Mouse (Mus musculus): ENCODE measurements around the gene Hrh2. TPM values are rescaled to one million over a fixed set of nuclear protein-coding genes. Genes with fewer than 3 reads are reported as not detected.

The Hrh2 gene
- polyA plus RNA-seq, 2 experiments = 0.10 to 0.11 TPM

GRCm38 (mm10) chr13:54206140-54206753 lies 14.3 kb downstream of the Hrh2 start:
- Histone ChIP-seq H3K9ac (replicated peaks) (no peak overlapping the region), H3K9me3 (ENCODE audit: control insufficient read depth, low read length) (no peaks in the 10 kb centered on the region), H3K27me3 (ENCODE audit: control insufficient read depth, insufficient read depth, low read length) (no peaks in the 10 kb centered on the region), H3K4me1 (replicated peaks; ENCODE audit: control insufficient read depth in 2 of 2, insufficient read depth in 2 of 2, low read length in 1 of 2) (no peaks in the 10 kb centered on the region; a peak in 1 of 4 replicates), H3K36me3 (replicated peaks; ENCODE audit: control insufficient read depth, insufficient read depth, low read depth) (no peaks in the 10 kb centered on the region), H3K27ac (no peak overlapping the region), H3K4me3 (ENCODE audit: insufficient read depth in 1 of 2, low read depth in 2 of 2, low read length in 2 of 2) (no peak overlapping the region), H3K4me2 (ENCODE audit: low read depth) (no peak overlapping the region)
- ATAC-seq (ENCODE audit: insufficient read depth) (no peak), DNase-seq (ENCODE audit: low read depth in 3 of 3, low spot score in 3 of 3) (no peak)
- TF ChIP-seq CTCF (IDR thresholded peaks at IDR 0.05; ENCODE audit: low read depth) (no peak), EP300 (IDR thresholded peaks at IDR 0.05; ENCODE audit: low read depth) (no peak)
- WGBS (ENCODE audit: insufficient replicate concordance) = 62% methylated on average over 9 of the region's 9 CpGs

DNA sequence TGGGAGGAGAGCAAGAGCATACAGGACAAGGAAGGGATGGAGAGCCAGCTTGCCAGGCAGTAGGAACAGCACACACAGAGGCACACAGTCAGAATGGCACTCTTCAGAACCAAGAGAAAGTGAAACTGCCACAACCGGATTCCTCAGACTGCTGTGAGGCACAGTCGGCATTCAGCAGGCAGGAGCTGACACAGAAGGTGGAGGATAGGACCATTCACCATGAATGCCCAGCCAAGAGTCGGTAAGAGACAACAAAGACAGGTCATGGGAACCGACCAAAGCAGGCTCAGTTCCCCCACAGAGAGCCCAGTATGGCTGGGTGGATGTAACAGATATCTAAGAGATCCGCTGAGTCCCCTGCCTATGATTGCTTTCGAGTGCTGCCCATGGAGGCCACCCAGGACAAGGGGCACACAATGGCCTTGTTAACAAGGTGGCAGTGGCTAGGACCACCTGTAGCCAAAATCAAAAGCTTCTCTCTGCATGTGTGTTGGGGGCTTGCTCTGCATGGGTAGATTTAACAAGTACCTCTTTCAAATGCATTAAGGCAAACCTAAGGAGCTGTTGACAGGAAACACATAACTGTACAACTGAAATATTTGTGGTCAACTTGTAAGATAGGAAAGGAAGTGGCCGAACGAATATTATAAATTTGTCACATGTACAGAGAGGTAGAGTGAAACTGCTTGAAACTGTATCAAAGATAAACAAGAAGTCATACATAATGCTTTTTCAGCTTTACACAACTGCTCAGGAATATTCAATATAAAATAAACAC lies 17.7 kb downstream of the Hrh2 start:
- H3K36me3 ChIP-seq (replicated peaks; ENCODE audit: control insufficient read depth, insufficient read depth, low read depth) = no peaks in the 10 kb centered on the region
- no peak overlapping the region for H3K9ac ChIP-seq (replicated peaks)
- H3K4me1 ChIP-seq (replicated peaks; ENCODE audit: control insufficient read depth in 2 of 2, insufficient read depth in 2 of 2, low read length in 1 of 2) = no peaks in the 10 kb centered on the region; a peak in 1 of 4 replicates
- no peak overlapping the region for H3K4me2 ChIP-seq (ENCODE audit: low read depth)
- no peaks in the 10 kb centered on the region for H3K9me3 ChIP-seq (ENCODE audit: control insufficient read depth, low read length)
- no peak for ATAC-seq (ENCODE audit: insufficient read depth)
- H3K27me3 ChIP-seq (ENCODE audit: control insufficient read depth, insufficient read depth, low read length) = no peaks in the 10 kb centered on the region
- no peak for TF ChIP-seq CTCF (IDR thresholded peaks at IDR 0.05; ENCODE audit: low read depth)
- no peak for TF ChIP-seq EP300 (IDR thresholded peaks at IDR 0.05; ENCODE audit: low read depth)
- 20% methylated on average over 8 of the region's 8 CpGs for WGBS (ENCODE audit: insufficient replicate concordance)
- H3K4me3 ChIP-seq (ENCODE audit: insufficient read depth in 1 of 2, low read depth in 2 of 2, low read length in 2 of 2) = no peak overlapping the region
- no peak overlapping the region for H3K27ac ChIP-seq
- DNase-seq (ENCODE audit: low read depth in 3 of 3, low spot score in 3 of 3) = no peak

- ATAC-seq (ENCODE audit: insufficient read depth) = no peak
- TF ChIP-seq EP300 (IDR thresholded peaks at IDR 0.05; ENCODE audit: low read depth) (no peak), CTCF (IDR thresholded peaks at IDR 0.05; ENCODE audit: low read depth) (no peak)
- Histone ChIP-seq H3K27ac (no peak overlapping the region), H3K36me3 (replicated peaks; ENCODE audit: control insufficient read depth, insufficient read depth, low read depth) (no peaks in the 10 kb centered on the region), H3K27me3 (ENCODE audit: control insufficient read depth, insufficient read depth, low read length) (no peaks in the 10 kb centered on the region), H3K9ac (replicated peaks) (no peak overlapping the region), H3K9me3 (ENCODE audit: control insufficient read depth, low read length) (no peaks in the 10 kb centered on the region), H3K4me1 (replicated peaks; ENCODE audit: control insufficient read depth in 2 of 2, insufficient read depth in 2 of 2, low read length in 1 of 2) (no peaks in the 10 kb centered on the region), H3K4me2 (ENCODE audit: low read depth) (no peak overlapping the region), H3K4me3 (ENCODE audit: insufficient read depth in 1 of 2, low read depth in 2 of 2, low read length in 2 of 2) (no peak overlapping the region)
- 47% methylated on average over 10 of the region's 10 CpGs for WGBS (ENCODE audit: insufficient replicate concordance)
- DNase-seq (ENCODE audit: low read depth in 3 of 3, low spot score in 3 of 3) = no peak
Measured at GRCm38 (mm10) chr13:54211528-54212488, 19.9 kb downstream of the Hrh2 start.

DNA sequence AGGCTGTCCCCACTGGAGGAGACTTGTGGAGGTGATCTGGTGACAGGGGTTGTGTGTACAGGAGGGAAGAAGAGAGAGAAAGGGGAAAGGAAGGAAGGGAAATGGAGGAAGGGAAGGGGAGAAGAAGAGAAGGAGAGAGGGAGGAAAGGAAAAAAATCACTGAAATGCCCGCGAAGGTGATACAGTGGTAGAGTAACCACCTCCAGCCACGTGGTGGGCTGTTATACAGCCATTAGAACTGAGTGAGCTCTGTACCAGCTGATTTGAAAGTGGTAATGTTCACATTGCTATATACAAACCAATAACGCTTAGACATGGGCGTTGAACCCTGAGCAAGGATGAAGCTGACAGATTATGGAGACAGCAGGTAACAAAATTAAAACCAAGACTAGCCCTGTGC lies 20.6 kb downstream of the Hrh2 start:
- H3K27ac ChIP-seq = no peak overlapping the region
- no peaks in the 10 kb centered on the region for H3K4me1 ChIP-seq (replicated peaks; ENCODE audit: control insufficient read depth in 2 of 2, insufficient read depth in 2 of 2, low read length in 1 of 2)
- no peaks in the 10 kb centered on the region for H3K9me3 ChIP-seq (ENCODE audit: control insufficient read depth, low read length)
- no peak overlapping the region for H3K4me3 ChIP-seq (ENCODE audit: insufficient read depth in 1 of 2, low read depth in 2 of 2, low read length in 2 of 2)
- DNase-seq (ENCODE audit: low read depth in 3 of 3, low spot score in 3 of 3) (no peak), ATAC-seq (ENCODE audit: insufficient read depth) (no peak)
- H3K4me2 ChIP-seq (ENCODE audit: low read depth) = no peak overlapping the region
- no peaks in the 10 kb centered on the region for H3K27me3 ChIP-seq (ENCODE audit: control insufficient read depth, insufficient read depth, low read length)
- 51% methylated on average over 5 of the region's 5 CpGs for WGBS (ENCODE audit: insufficient replicate concordance)
- H3K9ac ChIP-seq (replicated peaks) = no peak overlapping the region
- TF ChIP-seq CTCF (IDR thresholded peaks at IDR 0.05; ENCODE audit: low read depth) = no peak
- H3K36me3 ChIP-seq (replicated peaks; ENCODE audit: control insufficient read depth, insufficient read depth, low read depth) = no peaks in the 10 kb centered on the region

DNA sequence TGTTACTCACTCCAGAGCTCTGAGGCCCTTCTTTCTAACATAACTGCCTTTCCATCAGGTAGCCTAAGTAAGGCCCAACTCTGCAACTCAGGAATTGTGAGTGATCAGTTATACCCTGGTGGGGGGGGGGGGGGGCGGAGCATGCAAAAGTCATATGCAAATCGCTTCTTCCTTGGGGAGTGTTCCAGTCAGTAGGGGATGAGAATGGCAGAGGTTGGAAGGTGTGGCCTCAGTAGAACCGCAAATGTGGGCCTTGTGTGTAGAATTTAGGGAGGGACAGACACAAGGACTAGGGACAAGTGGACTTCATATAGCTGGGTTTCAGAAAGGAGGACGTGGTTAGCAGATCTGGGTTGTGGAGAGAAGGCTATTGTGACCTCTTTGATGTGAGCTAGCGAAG lies 23.3 kb downstream of the Hrh2 start:
- Histone ChIP-seq H3K27ac (no peak overlapping the region), H3K27me3 (ENCODE audit: control insufficient read depth, insufficient read depth, low read length) (no peaks in the 10 kb centered on the region), H3K4me2 (ENCODE audit: low read depth) (no peak overlapping the region), H3K9ac (replicated peaks) (no peak overlapping the region), H3K4me3 (ENCODE audit: insufficient read depth in 1 of 2, low read depth in 2 of 2, low read length in 2 of 2) (no peak overlapping the region), H3K9me3 (ENCODE audit: control insufficient read depth, low read length) (no peaks in the 10 kb centered on the region), H3K4me1 (replicated peaks; ENCODE audit: control insufficient read depth in 2 of 2, insufficient read depth in 2 of 2, low read length in 1 of 2) (no peaks in the 10 kb centered on the region), H3K36me3 (replicated peaks; ENCODE audit: control insufficient read depth, insufficient read depth, low read depth) (no peaks in the 10 kb centered on the region)
- 47% methylated on average over 5 of the region's 5 CpGs for WGBS (ENCODE audit: insufficient replicate concordance)
- ATAC-seq (ENCODE audit: insufficient read depth) = no peak
- no peak for TF ChIP-seq CTCF (IDR thresholded peaks at IDR 0.05; ENCODE audit: low read depth)
- no peak for TF ChIP-seq EP300 (IDR thresholded peaks at IDR 0.05; ENCODE audit: low read depth)
- no peak for DNase-seq (ENCODE audit: low read depth in 3 of 3, low spot score in 3 of 3)
